Mouse (Mus musculus) limb, embryonic 12.5 days (tissue): Measurements from ENCODE around the gene Cops4. TPM values are rescaled to one million over a fixed set of nuclear protein-coding genes. Genes with fewer than 3 reads are reported as not detected.

Experiments
- microRNA-seq: library from miRNA; unstranded; fragments of <30 nt; microRNA quantifications from one replicate; pipeline ENCODE4, GENCODE M21; 2017
- polyA plus RNA-seq: library from polyadenylated mRNA; unstranded; fragments of >200 nt; fragmentation: Nextera tagmentation; extraction: Ambion mirVana; gene quantifications from 2 replicates; pipeline ENCODE4 v1.2.1, GENCODE M21; 2016

The Cops4 gene
- polyA plus RNA-seq, 1 experiment from 2014 or later, result 224 TPM

Small RNA genes lying within 50 kb of the gene (microRNA-seq; reads per million reads assigned to microRNA genes)
- not detected for gene Gm23222

Other genes with a start within 250 kb of the Cops4 start
- gene Sec31a, start 102.1 kb upstream of the Cops4 start, polyA plus RNA-seq, result 136 and 141 TPM in 2 replicates
- gene Lin54, start 17.7 kb upstream of the Cops4 start, polyA plus RNA-seq, result 14.6 and 16.6 TPM in 2 replicates
- 2.6 and 3.8 TPM in 2 replicates for gene Plac8, start 53.9 kb downstream of the Cops4 start, polyA plus RNA-seq
- gene Coq2, start 156.8 kb downstream of the Cops4 start, polyA plus RNA-seq, result 55.8 and 59.5 TPM in 2 replicates
- 3.7 and 4.3 TPM in 2 replicates for gene Hpse, start 201.4 kb downstream of the Cops4 start, polyA plus RNA-seq